Mouse (Mus musculus) monocyte, adult 2 months (primary cell): ENCODE results near the gene Hsh2d.
A peak's percentile ranks its signal among the peaks of the same experiment; 100 is the strongest.

Experiments
- DNase-seq, 2 experiments: peaks; one replicate each; pipeline ENCODE4 v3.0.0; 2022; ENCODE audit warnings: low spot score in 2 of 2, low read depth in 1 of 2

Hsh2d gene

DNA sequence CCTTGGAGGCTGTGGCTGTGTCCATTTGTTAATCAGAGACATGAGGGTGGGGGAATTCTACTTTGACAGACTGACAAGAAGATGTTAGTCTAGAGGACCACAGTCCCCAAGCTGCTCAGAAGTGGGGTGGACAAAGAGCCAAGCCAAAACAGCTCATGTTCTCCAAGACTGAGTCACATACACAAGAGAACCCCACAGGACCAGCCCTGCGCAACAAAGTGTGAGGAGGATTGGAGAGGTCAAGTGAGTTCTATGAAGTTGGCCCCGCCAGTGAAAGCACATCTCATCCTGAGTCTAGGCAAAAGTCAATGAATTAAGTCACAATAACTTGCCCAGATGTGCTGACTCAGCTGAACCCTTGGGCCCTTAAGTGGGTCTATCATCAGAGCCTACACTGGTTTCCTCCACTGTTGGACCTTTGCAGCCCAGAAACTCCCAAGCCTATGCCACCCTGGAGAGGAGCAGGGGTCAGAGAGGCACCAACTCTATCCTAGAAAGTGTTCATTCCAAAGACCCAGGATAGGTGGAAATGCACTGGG lies 1.6 kb upstream of the Hsh2d start:
- DNase-seq: no peak

DNA sequence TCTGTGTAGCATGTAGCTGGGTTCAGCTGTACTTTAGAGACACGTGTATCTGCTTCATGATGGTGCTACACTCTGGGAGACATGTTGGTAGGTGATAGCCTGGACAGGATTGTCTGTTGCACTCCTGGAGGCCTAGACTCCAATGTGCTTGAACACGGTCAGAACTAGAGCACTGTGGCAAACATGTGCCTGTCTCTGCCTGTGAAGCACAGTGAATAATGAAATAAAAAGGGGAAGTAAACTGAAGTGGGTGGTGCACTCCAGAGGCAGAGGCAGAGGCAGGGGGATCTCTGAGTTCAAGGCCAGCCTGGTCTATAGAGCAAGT lies 739 bp downstream of the Hsh2d start:
- DNase-seq: no peak

DNA sequence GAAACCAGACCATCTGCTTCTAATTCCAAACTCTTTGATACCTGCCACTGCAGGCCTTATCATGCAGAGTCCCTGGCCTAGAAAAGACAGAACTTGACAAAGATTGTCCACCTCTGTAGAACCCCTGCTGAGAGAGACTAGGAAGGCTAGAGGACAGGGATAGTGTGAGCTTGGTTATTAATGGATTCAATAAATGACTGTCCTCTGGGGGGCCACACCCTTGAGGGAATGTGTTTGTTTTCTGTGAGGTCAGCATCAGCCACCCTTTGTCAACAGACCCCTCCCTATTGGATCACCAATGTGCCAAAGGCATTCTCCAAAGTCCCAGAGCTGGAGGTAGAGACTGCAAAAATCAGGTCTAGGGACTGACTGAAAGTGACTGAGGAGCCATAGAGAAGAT lies 2.6 kb downstream of the Hsh2d start:
- no peak for DNase-seq

DNA sequence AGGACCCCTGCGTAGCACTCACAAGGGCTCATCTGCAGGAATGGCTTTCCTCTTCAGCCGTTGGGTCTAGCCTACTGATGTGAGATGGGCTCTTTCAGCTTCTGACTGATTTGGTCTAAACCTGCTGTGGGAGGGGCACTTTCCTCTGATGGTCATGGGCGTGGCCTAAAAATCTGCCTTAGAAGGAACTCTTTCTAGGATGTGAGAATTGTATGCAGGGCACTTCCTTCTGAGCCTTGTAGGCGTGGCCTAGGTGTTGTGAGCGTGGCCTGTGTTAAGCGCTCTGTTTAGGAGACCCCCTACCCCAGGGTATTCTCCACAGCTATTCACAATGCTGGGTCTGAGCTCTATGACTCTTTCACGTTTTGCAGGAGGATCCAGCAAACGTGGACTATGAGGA lies 8.6 kb downstream of the Hsh2d start:
- DNase-seq: no peak

DNA sequence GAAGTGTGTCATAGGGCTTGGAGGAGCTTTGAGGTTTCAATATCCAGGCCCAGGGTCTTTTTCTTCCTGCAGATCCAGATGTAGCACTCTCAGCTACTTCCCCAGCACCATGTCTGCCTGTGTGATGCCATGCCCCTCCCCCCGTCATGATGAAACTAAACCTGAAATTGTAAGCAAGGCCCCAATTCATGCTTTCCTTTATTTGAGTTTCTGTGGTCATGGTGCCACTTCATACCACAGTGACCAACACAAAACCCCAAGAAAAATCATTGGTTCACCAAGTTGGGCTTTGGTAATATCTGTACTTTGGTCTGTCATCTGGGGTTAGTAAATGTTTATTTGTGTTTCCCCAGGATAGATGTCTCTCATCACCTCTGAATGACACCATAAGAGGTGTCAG lies 19.1 kb downstream of the Hsh2d start:
- no peak for DNase-seq

DNA sequence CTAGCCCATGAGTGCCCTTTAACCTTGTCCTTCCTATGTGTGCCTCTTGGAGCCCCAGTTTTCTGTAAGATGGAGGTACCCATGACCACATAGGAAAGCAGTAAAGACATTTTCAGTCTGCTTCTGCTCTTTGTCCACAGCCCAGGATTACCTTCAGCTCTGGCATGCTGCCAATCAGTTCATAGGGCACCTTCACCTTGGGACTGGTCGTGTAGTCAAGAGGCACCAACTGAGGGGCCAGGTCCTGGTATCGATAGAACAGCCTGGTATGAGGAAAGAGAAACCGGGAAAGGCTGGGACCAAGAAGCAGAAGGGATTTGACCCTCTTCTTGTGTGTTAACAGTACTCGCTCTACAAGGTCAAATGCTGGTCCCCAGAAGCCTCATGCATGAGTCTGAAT lies 20.8 kb downstream of the Hsh2d start:
- DNase-seq: no peak

DNA sequence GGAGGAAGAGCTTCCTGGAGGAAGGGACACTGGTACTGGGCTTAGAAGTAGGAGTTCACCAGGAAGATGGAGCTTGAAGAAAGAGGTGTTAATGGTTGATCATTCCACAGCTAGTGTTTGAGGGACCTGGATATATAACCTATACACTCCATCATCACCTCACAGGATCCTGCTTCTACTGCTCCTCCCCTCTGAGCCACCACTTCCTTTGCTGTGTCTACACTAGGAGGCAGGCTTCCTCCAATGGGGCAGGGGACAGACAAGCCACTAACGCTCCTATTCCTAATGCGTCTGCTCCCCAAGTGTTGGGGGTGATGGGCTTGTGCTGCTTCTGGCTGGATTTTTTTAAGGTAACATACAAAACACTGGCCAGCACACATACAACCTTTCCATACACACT lies 21.3 kb downstream of the Hsh2d start:
- DNase-seq: no peak

DNA sequence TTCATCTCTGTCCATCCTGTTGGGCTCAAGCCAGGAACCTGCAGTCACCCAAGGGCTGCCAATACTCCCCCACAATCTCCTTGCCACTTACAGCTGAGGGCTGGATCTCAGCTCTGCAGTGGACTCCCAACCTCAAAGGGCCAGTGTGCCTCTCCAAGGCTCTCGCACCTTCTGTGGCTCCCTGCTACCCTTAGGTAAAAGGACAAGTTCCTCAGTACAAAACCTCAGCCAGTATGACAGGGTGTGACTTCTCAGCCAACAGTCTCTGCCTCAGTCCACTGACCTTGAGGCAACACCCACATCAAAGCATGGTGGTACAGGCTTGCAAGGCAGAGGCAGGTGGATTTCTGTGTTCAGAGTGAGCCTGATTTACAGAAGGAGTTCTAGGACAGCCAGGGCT lies 22.4 kb downstream of the Hsh2d start:
- DNase-seq: no peak

DNA sequence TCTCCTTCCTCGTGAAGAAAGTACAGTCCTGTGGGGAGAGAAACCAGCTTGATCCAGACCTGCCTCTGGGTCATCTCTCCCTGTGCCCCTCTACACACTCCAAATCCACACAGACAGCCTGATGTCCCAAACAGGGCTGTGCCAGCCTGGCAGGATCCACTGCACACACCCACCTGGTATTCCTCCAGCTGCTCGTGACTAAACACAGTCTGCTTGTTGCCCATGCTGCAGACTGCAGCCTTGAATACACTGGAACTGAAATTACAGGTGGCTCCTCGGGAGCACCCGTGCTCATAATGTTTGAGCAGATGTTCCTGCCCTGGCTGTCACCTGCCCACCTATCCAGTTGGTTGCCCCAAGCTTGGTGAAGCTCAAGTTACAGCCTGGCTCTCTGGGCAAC lies 23.3 kb downstream of the Hsh2d start, which contains the start of gene Cib3:
TSS of gene Cib3 (minus strand) at position 87 of the 400 bp plus-strand sequence.
- DNase-seq: no peak

DNA sequence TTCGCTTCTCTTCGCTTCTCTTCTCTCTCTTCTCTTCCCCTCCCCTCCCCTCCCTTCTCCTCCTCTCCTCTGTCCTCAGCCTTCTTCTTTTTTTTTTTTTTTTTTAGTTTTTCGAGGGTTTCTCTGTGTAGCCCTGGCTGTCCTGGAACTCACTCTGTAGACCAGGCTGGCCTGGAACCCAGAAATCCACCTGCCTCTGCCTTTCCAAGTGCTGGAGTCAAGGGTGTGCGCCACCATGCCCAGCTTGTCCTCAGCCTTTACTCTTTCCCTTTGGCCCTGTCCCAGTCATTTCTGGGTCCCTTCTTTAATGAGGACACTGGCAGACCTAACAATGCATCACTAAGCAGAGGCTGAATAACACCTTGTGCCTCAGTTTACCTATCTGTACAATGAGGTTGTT lies 24.1 kb downstream of the Hsh2d start, which contains the start of gene Gm11034:
TSS of gene Gm11034 (minus strand) at position 101 of the 400 bp plus-strand sequence.
- no peak for DNase-seq

DNA sequence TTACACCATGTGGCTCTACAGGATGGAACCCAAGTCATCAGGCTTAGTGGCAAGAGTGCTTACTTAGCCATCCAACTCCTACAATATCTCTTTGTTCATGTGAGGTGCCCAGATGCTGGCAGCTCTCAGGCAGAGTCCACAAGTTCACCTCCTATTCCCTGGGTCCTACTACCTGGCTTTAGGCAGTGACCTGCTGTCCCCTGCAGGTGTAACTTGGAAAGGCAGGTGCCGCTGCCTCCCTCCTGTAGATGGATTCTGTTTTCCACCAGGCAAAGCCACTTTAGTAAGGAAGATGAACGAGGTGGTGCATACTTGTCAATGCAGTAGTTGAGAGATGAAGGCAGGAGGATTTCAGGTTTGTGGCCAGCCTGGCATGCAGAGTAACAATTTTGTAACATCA lies 25.6 kb downstream of the Hsh2d start:
- no peak for DNase-seq

DNA sequence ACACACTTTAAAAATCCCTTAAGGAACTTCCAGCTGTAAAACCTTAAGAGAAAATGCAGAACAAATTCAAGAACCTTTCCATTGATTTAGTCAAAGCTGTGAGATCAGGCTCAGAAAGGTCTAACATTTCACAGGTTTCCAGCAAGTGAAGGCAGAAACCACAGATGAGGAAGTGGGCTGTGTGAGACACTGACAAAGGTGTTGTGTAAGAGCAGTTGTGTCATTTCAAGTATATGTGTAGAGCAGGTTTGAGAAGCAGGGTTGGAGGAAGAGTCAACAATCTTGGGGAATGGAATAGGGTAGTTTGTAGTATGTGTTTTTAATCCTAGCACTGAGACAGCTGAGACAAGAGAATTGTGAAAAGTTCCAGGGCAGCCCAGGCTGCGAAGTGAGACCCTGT lies 26.4 kb downstream of the Hsh2d start:
- peak; percentile 46 to 66 for DNase-seq

DNA sequence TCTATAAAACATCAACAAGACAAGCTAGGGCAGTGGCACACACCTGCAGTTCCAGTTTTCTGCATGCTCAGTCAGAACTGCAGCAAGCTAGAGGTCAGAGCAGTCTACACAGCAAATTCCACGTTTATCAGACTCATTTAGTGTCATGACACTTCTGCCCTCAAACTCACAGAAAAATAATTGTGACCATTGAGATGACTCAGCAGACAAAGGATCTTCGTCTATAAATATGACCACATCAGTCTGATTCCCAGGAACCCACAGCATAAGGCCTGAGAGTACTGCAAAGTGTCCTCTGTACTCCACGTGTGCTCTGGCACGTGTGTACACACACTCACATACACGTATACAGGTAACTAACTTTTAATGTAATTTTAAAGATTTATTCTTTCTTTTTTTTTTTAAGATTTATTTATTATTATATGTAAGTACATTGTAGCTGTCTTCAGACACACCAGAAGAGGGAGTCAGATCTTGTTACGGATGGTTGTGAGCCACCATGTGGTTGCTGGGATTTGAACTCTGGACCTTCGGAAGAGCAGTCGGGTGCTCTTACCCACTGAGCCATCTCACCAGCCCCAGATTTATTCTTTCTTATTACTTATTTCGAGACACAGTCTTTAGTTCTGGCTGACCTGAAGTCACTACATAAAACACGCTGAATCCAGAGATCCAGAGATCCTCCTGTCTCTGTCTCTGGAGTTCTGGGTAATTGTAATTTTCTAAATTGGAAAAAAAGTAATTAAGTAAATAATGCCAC lies 29.5 kb downstream of the Hsh2d start:
- no peak for DNase-seq

DNA sequence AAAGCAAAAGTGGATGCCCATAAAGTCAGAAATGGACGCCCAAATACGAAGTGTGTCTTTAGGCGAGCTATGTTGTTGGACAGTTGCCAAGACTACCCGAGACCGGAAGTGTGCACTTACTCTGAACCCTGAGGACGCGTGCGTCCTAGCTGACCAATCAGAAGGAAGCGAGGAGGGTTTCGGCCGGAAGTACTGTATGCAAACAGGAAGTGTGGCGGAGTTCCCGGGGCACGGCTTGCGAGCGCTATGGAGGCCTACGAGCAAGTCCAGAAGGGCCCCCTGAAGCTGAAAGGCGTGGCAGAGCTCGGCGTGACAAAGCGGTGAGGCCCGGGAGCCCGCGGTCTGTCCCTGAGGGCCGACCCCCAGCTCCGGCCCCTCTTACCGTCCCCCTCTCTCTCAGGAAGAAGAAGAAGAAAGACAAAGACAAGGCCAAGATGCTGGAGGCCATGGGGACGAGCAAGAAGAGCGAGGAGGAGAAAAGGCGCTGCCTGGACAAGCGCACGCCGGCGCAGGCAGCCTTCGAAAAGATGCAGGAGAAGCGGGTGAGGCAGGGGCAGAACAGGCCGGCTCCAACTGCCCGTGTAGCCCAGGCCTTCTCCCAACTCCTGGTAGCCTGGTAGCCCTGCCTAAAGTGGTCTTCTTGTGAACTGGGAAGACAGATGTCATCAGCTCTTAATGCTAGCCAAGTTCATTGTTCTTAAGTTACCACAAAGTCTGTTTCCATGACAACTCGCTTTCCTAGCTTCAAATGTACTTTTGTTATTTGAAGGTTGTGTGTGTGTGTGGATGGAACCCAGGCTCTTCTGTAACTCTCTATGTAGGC lies 30.3 kb downstream of the Hsh2d start, which contains the start of gene Fam32a:
TSS of gene Fam32a (plus strand) at position 190 of the 823 bp plus-strand sequence.
- DNase-seq: peak; percentile 79 to 81

DNA sequence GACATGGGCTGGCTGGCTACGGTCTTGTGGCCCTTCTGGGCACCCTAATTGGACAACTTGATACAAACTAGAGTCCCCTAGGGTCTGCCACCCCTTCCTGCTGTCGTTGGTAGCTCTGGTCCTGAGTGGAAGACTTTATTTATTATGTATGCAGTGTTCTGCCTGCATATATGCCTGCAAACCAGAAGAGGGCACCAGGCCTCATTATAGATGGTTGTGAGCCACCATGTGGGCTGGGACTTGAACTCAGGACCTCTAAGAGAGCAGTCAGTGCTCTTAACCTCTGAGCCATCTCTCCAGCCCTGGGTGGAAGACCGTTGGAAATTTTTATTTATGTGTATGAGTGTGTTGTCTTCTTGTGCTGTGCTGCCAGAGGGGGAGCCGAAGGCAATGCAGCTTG lies 31.3 kb downstream of the Hsh2d start:
- DNase-seq: no peak

DNA sequence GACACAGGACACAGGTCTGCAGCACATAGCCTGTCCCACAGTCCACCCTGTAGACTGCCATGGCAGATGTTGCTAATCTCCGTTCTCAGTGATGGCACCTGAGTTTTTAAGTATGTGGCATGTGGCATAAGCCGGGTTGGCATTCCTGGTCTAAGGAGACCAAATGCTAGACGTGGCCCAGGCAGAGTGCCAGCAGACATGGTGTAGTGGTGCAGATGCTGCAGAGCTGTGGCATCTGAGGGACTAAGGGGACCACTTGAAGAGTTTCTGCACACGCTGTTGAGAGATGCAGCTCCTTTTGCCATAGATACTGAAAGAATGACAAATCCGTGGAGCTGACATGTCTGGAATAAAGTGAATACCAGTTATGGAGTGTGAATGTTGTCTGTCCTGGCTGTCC lies 33.2 kb downstream of the Hsh2d start:
- no peak for DNase-seq

DNA sequence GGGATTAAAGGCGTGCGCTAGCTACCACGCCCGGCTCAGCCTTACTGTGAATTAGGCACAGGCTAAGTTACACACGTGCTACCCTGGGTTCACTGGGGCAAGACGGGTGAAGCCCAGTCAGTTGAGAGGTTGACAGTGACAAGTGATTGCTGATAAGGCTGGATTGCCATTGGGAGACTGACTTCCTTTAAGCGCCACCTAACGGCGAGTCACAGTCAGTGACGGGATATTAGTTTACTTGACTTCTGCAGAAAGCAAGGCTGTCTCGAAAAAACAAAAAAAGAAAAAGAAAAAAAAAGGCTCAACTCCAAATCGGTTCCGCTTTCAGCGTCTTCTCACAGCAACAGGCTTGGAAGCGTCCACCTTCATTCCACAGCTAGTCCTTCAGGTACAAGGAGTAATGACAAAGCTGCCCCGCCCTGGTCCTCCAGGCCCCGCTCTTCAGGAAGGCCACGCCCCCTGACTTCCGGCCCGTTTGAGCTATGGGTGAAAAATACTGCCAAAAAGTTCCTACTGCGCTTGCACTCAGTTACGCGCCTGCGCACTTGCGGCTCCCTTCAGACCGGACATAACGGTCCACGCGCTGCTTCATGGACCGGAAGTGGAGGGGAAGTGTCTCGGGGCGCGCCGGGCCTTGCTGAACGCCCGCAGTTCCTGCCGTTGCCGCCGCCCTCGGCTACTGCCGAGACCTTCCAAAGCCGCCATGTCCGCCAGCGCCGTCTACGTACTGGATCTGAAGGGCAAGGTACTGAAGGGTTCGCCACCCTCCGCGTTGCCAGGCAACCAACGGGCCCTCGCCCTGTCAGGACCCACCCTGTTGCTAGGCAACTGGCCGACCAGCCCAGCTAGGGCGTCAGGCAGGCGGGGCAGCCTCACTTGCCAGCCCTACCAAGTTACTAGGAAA lies 50.3 kb downstream of the Hsh2d start, which contains the start of gene Ap1m1:
TSS of gene Ap1m1 (plus strand) at position 520 of the 904 bp plus-strand sequence.
- peak; percentile 94 to 95 for DNase-seq

DNA sequence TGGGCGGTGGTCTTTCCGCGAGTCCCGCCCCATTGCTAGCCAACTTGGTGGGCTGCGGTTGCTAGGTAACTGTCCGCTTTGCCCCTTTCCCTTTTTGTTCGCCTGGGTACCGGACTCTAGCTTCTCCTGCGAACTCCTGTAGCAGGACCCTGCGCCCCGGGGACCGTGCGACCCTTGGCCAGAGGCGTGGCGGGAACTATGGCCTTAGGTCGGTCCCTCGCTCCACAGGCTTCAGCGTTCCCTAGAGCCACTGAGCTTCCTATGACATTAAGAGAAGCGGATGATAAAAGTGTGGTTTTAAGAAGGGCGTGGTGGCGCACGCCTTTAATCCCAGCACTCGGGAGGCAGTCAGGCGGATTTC lies 50.9 kb downstream of the Hsh2d start:
- peak in 1 of 2 experiments; percentile 20 for DNase-seq

DNA sequence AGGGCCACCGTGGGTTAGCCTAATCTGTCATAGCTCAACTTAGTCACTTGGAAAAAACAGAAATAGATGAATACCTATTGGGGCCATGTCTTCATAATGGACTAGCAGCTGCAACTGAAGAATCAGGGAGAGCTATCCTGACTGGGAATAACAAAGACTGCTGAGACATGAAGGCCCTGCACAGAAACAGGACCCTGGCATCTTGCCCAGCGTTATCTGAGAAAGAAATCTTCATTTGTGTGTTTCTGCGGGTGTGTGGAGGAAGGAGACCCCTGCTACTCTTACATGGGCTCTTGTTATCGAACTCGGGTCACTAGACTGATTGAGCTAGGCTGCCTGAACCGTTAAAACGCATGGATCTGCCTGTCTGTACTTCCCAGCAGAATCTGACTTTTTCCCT lies 51.5 kb downstream of the Hsh2d start:
- DNase-seq: no peak

DNA sequence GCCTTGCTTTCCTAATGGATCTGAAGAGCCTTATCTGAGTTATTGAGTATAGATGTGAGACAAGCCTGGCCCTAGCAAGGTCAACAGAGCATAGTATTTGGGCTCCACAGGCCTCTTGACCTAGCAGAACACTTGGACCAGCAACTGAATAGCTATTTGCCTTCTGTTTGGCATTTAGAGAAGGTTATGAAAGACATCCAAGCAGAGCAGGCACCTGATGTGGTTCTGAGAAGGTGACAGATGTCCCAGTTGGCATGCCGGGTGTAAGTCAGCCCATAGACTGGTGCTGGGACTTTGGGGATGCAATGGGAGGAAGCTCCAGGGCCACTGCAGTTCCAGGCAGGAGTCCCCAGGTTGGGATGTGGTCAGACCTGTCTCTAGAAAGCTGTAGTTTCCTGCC lies 52.8 kb downstream of the Hsh2d start:
- no peak for DNase-seq

DNA sequence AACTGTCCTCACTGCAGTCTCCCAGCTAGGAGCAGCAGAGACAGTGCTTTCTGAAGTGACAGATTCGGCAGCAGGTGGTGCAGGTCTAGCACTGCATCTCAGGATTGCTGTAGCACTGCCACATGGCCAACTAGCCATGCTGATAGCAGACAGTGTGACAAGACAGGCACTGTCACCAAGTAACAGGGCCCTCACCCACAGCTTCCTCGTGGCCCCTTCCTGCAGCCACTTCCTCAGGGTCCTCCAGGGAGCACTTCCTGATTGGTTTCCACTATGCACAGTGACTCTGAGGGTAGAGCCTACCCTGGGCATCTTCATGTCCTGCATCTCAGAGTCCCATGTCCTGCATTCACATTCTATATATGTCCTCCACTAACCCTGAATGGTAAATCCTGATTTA lies 55.2 kb downstream of the Hsh2d start:
- DNase-seq: no peak
